Mouse (Mus musculus): ENCODE data around the gene Zfp420. TPM values are rescaled to one million over a fixed set of nuclear protein-coding genes. Genes with fewer than 3 reads are reported as not detected.

Zfp420 gene
- polyA plus RNA-seq, 1 experiment from 2014 or later = 6.4 TPM

Small RNA genes within 50 kb of the gene (microRNA-seq; reads per million reads assigned to microRNA genes)
- 0.56 reads per million for gene Mir7668

Other genes starting within 250 kb of the Zfp420 start
- 0.13 and 0.19 TPM in 2 replicates for gene Catsperg2, start 132.9 kb upstream of the Zfp420 start, polyA plus RNA-seq (2015; fragmentation: Nextera tagmentation; extraction: Ambion mirVana)
- 12.1 and 12.9 TPM in 2 replicates for gene Zfp84, start 91.4 kb upstream of the Zfp420 start, polyA plus RNA-seq (2015; fragmentation: Nextera tagmentation; extraction: Ambion mirVana)
- gene Zfp30, start 76.0 kb upstream of the Zfp420 start, polyA plus RNA-seq (2015; fragmentation: Nextera tagmentation; extraction: Ambion mirVana) = 5.7 and 6.1 TPM in 2 replicates
- gene Zfp790, start 43.9 kb upstream of the Zfp420 start, polyA plus RNA-seq (2015; fragmentation: Nextera tagmentation; extraction: Ambion mirVana) = 13.7 and 15.3 TPM in 2 replicates
- gene Zfp940, start 6.3 kb upstream of the Zfp420 start, polyA plus RNA-seq (2015; fragmentation: Nextera tagmentation; extraction: Ambion mirVana) = 5.8 and 6.3 TPM in 2 replicates
- 9.6 and 9.8 TPM in 2 replicates for gene Zfp27, start 46.6 kb downstream of the Zfp420 start, polyA plus RNA-seq (2015; fragmentation: Nextera tagmentation; extraction: Ambion mirVana)
- gene Zfp383, start 48.2 kb downstream of the Zfp420 start, polyA plus RNA-seq (2015; fragmentation: Nextera tagmentation; extraction: Ambion mirVana) = 4.7 and 5.1 TPM in 2 replicates
- gene Zfp74, start 94.1 kb downstream of the Zfp420 start, polyA plus RNA-seq (2015; fragmentation: Nextera tagmentation; extraction: Ambion mirVana) = 11.0 and 14.2 TPM in 2 replicates
- 14.9 and 15.4 TPM in 2 replicates for gene Zfp568, start 124.0 kb downstream of the Zfp420 start, polyA plus RNA-seq (2015; fragmentation: Nextera tagmentation; extraction: Ambion mirVana)
- 3.2 and 3.5 TPM in 2 replicates for gene Zfp14, start 191.4 kb downstream of the Zfp420 start, polyA plus RNA-seq (2015; fragmentation: Nextera tagmentation; extraction: Ambion mirVana)
- gene Zfp82, start 212.9 kb downstream of the Zfp420 start, polyA plus RNA-seq (2015; fragmentation: Nextera tagmentation; extraction: Ambion mirVana) = 5.3 and 7.6 TPM in 2 replicates
- 0.81 and 1.1 TPM in 2 replicates for gene Gm26920, start 230.4 kb downstream of the Zfp420 start, polyA plus RNA-seq (2015; fragmentation: Nextera tagmentation; extraction: Ambion mirVana)
- gene Zfp566, start 230.5 kb downstream of the Zfp420 start, polyA plus RNA-seq (2015; fragmentation: Nextera tagmentation; extraction: Ambion mirVana) = 8.1 and 8.3 TPM in 2 replicates
- 107 and 113 TPM in 2 replicates for gene Zfp260, start 234.8 kb downstream of the Zfp420 start, polyA plus RNA-seq (2015; fragmentation: Nextera tagmentation; extraction: Ambion mirVana)

Measured in lung, embryonic 15.5 days (tissue).